Mouse (Mus musculus): Measurements from ENCODE around the gene Rpl36al. TPM values are rescaled to one million over a fixed set of nuclear protein-coding genes. Genes with fewer than 3 reads are reported as not detected.

The Rpl36al gene
- total RNA-seq (2017), result 578 to 776 TPM (median 649 TPM) in 3 replicates

DNA sequence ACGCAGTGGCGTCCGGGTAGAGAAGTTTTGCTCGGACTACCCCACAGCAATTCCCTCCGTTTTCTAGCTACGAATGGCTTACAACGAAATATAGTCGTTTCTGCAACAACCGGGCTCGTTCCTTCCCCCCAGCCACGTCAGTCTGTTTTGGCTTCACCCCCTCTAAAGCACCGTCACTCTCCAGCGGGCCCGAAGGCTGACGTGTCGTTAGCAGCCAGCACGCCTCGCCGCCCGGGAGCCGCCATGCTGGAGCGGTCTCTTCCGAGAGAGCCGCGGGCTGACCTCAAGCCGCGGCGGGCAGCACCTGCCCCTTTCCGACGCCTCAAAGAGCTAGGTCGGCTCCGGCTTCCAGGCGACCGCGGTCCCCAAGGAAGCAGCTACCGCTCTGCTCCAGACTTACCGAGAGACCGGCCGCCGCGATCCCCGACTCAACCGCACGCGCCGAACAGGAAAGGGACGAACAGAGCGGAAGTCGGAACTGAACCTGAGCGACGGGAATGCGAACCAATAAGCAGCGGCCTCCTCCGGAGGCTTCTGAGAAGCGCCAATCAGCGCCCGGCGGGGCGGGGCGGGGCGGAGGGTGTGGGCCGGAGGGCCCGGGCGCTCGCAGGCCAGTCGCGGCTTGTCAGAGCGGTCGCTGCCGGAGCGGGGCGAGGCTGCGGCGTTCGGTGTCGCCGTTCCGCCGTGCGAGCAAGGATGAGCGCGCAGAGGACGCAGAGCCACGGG lies at the start of gene Rpl36al, which contains the start of gene Mgat2:
TSS of gene Rpl36al (minus strand) at position 501 of the 726 bp plus-strand sequence.
TSS of gene Mgat2 (plus strand) at position 575 of the 726 bp plus-strand sequence.
- peak; percentile 92 for ATAC-seq (replicated peaks; ENCODE audit: insufficient number of reproducible peaks, low FRiP score, low TSS enrichment, poor library complexity, severe bottlenecking)

- ATAC-seq (replicated peaks; ENCODE audit: insufficient number of reproducible peaks, low FRiP score, low TSS enrichment, poor library complexity, severe bottlenecking), result no peak
Measured at GRCm38 (mm10) chr12:69229251-69229650, 45.4 kb upstream of the Rpl36al start.

DNA sequence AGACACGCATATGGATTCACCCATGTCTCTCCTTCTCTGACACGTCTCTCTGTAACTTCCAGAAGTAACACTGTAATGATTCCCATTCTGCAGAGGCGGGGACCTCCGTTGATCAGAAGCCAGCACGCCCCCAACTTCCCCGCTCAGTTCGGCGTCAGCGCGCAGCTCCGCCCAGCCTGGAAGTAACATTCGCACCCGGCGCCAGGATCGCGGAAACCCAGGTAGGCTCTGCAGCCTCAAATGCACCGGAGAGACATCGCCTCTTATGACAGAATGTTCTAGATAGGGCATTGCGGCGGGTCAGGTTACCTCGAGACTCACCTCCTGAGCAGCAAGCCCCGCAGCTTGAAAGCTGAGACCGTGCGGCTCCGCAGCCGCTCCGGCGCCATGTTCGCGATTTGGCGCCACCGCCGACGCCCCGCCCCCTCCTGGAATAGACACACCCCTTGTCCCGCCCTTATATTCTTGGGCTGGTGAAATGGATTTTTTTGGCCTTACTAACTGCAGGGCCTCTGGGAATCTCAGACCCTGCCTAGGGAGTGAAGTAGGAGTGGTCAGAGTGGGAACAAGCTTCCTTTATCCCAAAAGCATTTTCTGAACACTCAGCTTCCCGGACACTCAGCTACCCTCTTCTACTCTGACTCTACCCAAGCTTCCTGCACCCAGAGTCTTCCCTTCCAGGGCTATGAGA lies 44.0 kb upstream of the Rpl36al start, which contains the start of gene Pole2:
TSS of gene Pole2 (minus strand) at position 420 of the 691 bp plus-strand sequence.
- ATAC-seq (replicated peaks; ENCODE audit: insufficient number of reproducible peaks, low FRiP score, low TSS enrichment, poor library complexity, severe bottlenecking), result peak; percentile 82

DNA sequence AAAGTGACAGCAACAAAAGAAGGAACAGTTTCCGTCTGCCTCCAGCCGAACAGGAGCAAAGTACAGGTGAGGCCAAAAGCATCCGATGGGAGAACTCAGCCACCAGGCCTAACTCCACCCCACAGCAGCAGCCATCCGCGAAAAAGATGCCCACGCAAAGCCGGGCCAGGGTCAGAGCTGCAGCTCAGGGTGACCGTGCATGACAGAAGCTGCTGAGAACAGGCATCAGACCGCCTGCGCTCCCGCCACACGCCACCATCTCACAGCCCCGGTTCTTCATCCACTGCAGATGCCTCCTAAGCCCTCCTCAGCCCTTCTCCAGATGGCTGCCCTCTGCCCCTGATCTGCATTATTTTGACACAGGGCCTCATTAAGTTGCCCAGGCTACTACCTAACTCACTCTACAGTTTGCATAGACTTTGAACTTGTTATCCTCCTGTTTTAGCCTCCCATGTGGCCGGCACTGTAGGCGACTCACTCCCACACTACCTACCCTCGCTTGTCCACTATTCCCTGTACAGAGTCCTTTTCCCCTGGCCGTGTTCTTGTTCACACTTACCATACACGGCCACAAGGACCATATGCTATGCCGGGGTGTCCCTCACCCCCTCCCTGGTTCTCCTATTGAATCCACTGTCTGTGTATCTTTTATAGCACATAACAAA lies 36.9 kb upstream of the Rpl36al start:
- no peak for ATAC-seq (replicated peaks; ENCODE audit: insufficient number of reproducible peaks, low FRiP score, low TSS enrichment, poor library complexity, severe bottlenecking)

DNA sequence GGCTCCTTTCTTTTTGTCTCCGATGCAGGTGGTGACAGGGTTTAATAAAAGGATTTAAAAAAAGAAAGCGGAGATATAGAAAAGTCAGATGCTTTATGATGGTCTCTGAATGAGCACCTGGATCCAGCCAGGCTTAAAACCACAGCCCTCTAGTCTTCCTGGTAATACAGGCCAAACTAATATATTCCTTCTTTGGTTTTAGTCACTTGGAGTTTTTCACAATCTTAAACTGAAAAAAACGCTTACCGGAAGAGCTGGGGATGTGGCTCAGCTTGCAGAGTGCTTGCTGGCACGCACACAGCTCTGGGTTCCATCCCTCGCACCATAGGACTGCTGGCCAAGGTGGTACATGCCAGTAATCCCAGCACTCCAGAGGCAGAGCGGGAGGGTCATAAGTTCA lies 32.7 kb upstream of the Rpl36al start:
- ATAC-seq (replicated peaks; ENCODE audit: insufficient number of reproducible peaks, low FRiP score, low TSS enrichment, poor library complexity, severe bottlenecking), result no peak

DNA sequence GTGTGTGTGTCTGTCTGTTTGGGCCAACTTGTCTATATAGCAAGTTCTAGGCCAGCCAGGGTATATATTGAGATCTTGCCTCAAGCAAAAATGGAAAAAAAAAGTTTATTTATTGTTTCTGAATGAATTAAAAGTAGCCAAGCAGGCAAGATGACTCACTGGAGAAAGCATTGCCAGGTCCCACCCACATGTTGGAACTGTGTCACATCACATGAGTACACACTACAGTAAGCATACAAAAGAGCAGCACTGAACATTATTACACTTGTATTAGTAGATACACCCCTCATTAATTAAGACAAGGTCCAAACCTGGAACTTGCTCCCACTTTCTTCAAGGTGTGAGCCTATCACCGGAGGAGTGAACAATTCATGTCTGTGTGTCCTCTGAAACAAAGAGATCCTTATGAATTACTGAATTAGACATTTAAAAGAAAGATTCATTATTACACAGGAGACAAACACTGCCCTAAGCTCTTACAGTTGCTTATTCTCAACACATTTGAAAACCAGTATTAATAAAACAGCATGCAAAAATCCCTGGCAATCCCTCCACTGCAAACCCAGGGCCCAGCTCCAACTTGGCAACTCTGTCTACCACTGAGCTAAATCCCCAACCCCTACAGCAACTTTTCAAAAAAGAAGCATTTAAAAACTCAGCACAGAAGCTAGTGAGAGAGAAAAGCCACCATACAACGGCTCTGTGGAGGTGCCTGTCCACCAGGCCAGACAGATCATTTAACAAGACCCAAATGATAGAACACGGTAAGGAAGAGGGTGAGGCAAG lies 31.3 kb upstream of the Rpl36al start:
- no peak for ATAC-seq (replicated peaks; ENCODE audit: insufficient number of reproducible peaks, low FRiP score, low TSS enrichment, poor library complexity, severe bottlenecking)

DNA sequence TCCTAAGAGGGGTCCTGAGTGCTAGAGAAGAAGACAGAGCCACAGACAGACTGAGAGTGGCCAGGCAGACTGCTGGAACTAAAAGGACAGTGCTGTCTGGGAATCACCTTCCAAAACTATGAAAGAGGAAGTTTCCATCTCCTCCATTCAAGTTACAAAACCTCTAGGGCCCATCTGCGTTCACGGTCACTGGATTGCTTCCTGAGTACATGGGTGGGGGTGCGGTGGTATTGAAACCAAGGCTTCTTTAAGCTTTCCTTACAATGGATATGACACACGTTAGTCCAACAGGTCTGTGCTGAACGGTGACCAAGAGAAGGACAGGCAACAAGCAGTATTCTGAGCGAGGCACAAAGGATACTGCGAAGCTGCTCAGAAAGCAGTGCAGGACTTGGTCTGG lies 30.5 kb upstream of the Rpl36al start:
- ATAC-seq (replicated peaks; ENCODE audit: insufficient number of reproducible peaks, low FRiP score, low TSS enrichment, poor library complexity, severe bottlenecking), result no peak

DNA sequence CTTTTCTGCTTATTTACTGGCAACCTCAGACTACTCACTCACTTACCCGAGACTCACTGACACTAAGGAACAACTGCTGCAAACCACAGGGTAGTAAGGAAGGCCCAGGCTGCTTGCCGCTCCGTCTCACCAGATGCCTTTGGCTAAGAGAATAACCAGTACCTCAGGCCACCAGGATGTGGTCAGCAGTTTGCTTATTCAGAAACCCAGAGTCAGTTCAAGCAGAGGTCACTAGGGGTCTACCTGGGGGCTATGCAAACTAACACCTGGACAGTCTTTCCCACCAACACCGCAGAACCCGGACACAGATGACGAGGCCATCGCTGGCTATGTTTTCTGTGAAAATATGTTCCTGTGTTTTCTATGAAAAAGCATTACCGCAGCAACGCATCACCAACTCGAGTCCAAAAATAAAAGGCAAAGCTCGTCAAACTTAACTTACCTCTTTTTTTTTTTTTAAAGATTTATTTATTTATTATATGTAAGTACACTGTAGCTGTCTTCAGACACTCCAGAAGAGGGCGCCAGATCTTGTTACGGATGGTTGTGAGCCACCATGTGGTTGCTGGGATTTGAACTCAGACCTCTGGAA lies 29.4 kb upstream of the Rpl36al start:
- no peak for ATAC-seq (replicated peaks; ENCODE audit: insufficient number of reproducible peaks, low FRiP score, low TSS enrichment, poor library complexity, severe bottlenecking)

DNA sequence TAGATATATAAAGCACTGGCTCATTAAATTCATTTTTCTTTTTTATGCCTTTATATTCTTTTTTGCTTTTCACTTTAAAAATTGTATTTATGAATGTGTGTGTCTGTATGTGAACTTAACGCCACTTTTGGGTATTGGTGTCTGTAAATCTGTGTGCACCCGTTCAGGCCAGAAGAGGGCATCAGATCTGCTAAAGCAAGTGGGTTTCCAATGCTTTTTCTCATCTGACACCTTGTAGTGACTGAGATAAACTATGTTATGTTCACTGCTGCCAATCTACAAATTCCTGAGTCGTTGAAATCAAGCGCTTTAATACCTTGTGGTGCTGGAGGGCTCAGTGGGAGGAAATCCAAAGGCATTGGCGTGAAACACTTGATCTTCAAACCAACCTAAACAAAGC lies 27.2 kb upstream of the Rpl36al start:
- no peak for ATAC-seq (replicated peaks; ENCODE audit: insufficient number of reproducible peaks, low FRiP score, low TSS enrichment, poor library complexity, severe bottlenecking)

DNA sequence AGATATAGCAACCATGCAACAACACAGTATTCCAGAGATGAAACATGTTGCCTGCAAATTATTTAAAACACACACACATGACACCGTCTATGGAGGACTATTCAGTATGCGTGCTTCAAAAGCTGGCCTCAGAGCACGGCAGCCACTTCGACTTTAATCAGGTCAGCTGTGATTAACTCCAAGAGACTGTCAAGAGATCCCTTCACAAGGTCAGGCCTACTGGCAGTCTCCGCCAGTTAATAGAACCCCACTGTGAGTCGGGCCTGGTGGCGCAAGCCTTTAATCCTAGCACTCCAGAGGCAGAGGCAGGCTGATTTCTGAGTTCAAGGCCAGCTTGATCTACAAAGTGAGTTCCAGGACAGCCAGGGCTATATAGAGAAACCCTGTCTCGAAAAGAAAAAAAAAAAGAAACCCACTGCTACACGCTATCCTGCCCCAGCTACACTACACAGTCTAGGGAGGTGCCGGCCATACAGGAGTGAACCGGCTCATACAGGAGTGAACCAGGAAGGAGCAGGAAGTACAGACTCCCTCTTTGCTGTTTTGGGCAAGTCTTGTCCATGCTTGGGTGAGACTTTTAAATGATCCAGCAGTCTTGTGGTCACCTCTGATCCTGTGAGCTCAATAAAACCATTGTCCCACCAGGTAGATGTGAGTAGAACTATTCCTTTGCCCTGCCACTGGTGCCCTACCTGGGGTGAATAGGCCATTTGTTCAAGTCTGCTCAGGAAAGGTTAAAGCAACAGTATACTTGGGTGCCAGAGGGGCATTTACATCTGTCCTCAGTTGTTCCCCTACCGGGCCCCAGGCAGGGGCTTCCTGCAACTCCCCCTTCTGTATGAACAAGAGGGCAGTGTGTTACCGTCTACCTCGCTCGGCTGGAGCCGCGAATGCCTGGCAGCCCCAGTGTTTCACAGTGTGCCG lies 26.4 kb upstream of the Rpl36al start:
- no peak for ATAC-seq (replicated peaks; ENCODE audit: insufficient number of reproducible peaks, low FRiP score, low TSS enrichment, poor library complexity, severe bottlenecking)

- no peak for ATAC-seq (replicated peaks; ENCODE audit: insufficient number of reproducible peaks, low FRiP score, low TSS enrichment, poor library complexity, severe bottlenecking)
Measured at GRCm38 (mm10) chr12:69208520-69208919, 24.6 kb upstream of the Rpl36al start.

- ATAC-seq (replicated peaks; ENCODE audit: insufficient number of reproducible peaks, low FRiP score, low TSS enrichment, poor library complexity, severe bottlenecking), result no peak
Measured at GRCm38 (mm10) chr12:69207926-69208325, 24.0 kb upstream of the Rpl36al start.

DNA sequence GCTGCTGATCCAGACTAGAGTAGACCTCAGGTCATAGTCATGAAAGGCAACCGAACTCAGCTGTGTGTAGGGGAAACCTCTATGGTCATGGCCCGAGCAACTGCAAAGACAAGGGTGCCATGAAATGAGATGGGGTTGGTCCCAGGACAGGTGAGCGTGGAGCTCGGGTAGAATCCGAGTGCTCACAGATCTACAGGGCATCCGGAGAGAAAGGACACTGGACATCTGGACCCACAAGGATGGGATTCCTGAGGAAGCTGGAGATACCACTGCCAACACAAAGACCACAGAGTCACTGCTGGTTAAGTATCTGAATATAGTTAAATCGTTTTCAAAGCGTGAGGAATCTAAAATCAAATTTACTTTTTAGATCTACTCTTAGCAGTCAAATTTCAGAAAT lies 23.5 kb upstream of the Rpl36al start:
- ATAC-seq (replicated peaks; ENCODE audit: insufficient number of reproducible peaks, low FRiP score, low TSS enrichment, poor library complexity, severe bottlenecking), result no peak

- ATAC-seq (replicated peaks; ENCODE audit: insufficient number of reproducible peaks, low FRiP score, low TSS enrichment, poor library complexity, severe bottlenecking), result no peak
Measured at GRCm38 (mm10) chr12:69204052-69204833, 20.4 kb upstream of the Rpl36al start, which contains the start of gene Gm49384. Gene Gm49384 (minus strand): TSS chr12:69204267.

DNA sequence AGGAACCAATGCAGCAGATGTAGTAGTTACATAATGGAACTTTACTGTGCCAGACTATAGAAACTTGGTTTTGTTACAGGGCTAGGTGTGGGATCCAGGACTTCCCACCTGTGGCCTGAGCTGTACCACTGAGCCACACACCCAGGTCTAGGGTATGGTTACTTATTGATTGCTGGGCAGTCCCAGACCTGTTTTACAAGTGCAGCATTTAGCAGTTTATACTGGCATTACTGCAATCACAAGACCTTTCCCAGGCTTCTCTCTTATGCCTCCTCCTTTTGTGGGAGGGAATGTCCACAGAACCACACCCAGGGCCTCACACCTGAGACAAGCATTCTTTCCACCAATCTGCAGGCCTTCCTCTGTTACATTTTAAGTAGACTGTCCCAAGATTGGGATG lies 15.1 kb upstream of the Rpl36al start:
- ATAC-seq (replicated peaks; ENCODE audit: insufficient number of reproducible peaks, low FRiP score, low TSS enrichment, poor library complexity, severe bottlenecking), result no peak

- peak; percentile 48; the same call in 1 of the 2 replicates for ATAC-seq (replicated peaks; ENCODE audit: insufficient number of reproducible peaks, low FRiP score, low TSS enrichment, poor library complexity, severe bottlenecking)
Measured at GRCm38 (mm10) chr12:69198164-69198535, 14.3 kb upstream of the Rpl36al start, which contains the start of gene Dnaaf2. Gene Dnaaf2 (minus strand): TSS chr12:69198429.
